Mouse (Mus musculus) lung, adult 2 months (tissue): Measurements from ENCODE around the gene Rapgef3.

Experiments
- CTCF ChIP-seq: fragments of 200-500 bp; IDR thresholded peaks from 2 replicates; pipeline ENCODE4 v1.5.1; 2011; ENCODE audit warnings: mild to moderate bottlenecking, low read length, control low read depth; ENCODE audit not compliant: insufficient read depth
- POLR2A ChIP-seq: fragments of 200-500 bp; IDR thresholded peaks from 2 replicates; pipeline ENCODE4 v1.6.1; 2011; ENCODE audit warnings: low read depth, mild to moderate bottlenecking, control low read depth, low read length, borderline replicate concordance; ENCODE audit errors: extremely low read depth

- TF ChIP-seq CTCF (no peak), POLR2A (peak; percentile 80; the same call in 1 of the 2 replicates)
Measured at GRCm38 (mm10) chr15:97705211-97706050, 62.3 kb downstream of the Rapgef3 start, which contains the start of gene Rpap3.
